Mouse (Mus musculus): ENCODE data around the gene Zfp414.

DNA sequence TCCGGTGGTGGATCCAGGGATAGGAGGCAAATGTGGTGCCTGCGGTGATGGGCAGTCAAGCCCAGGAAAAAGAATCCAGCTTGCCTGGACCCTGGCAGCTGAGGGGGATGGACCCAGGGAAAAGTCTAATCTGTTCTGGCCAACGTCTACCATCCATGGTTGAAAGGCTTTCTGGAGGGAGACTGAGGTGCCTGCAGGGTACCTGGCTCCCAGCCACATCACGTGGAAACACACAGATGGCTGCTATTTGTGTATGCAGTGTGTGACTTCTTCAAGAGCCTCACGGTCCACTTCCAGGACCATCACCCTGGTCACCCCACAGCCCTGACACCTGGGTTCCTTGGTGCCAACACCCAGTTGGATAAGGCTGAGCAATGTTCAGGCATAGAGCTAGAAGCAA lies 2.9 kb downstream of the Zfp414 start:
- no peak for TF ChIP-seq POLR2A (IDR thresholded peaks at IDR 0.05; ENCODE audit: low read depth, low read length)
- TF ChIP-seq CTCF (IDR thresholded peaks at IDR 0.05; ENCODE audit: extremely low read depth, insufficient read depth, insufficient read length, insufficient replicate concordance) = no peak

Measured in spleen, adult 2 months (tissue).